Mouse (Mus musculus): ENCODE results near the gene Copz1.
"Not testable (repeated sequence)": the region's sequence is repeated elsewhere in the genome, so short reads cannot be mapped to it uniquely, and the experiment has no call there.

- TF ChIP-seq CTCF (IDR thresholded peaks at IDR 0.05; ENCODE audit: low read depth, low read length); POLR2A (IDR thresholded peaks at IDR 0.05; ENCODE audit: extremely low read depth, insufficient read depth, low read length): not testable (repeated sequence)
These were observed 31.2 kb upstream of the Copz1 start for GRCm38 (mm10) chr15:103241071-103242018.

All from liver, adult 2 months (tissue).